Mouse (Mus musculus) small intestine, adult 2 months (tissue): ENCODE data around the gene Gm3435.
"Not testable (repeated sequence)": the region's sequence is repeated elsewhere in the genome, so short reads cannot be mapped to it uniquely, and the experiment has no call there.

Experiments
- CTCF ChIP-seq: fragments of 200-500 bp; IDR thresholded peaks from 2 replicates; pipeline ENCODE4 v1.5.1; 2012; ENCODE audit warnings: low read depth, mild to moderate bottlenecking, control low read depth, inconsistent platforms, low read length, moderate library complexity, mixed read lengths; ENCODE audit not compliant: insufficient replicate concordance, insufficient read length; ENCODE audit errors: extremely low read depth
- POLR2A ChIP-seq: fragments of 200-500 bp; IDR thresholded peaks from 2 replicates; pipeline ENCODE4 v1.6.1; 2012; ENCODE audit warnings: low read depth, mild to moderate bottlenecking, control low read depth, inconsistent platforms, low read length, moderate library complexity

- TF ChIP-seq CTCF, POLR2A: not testable (repeated sequence)
These were observed 19.8 kb upstream of the Gm3435 start for GRCm38 (mm10) chr17:14990116-14990702.
